Mouse (Mus musculus): ENCODE measurements at regions not wholly inside any gene's neighbourhood (a gene's known extent, or its start where the extent isn't known, plus 50 kb on each side); places are given as distances from the start of the nearest gene placed in this dataset.

GRCm38 (mm10) chr19:21337201-21337600, 65.1 kb downstream of the Zfand5 start:
- DNase-seq (ENCODE audit: low read depth): no peak

GRCm38 (mm10) chr19:21340563-21340962, 68.5 kb downstream of the Zfand5 start:
- peak; percentile 27 for DNase-seq (ENCODE audit: low read depth)
